Comparison of ENCODE assay signal across 9 mouse cellular contexts in genomic region chr2:116065057-116065456, GRCm38 (mm10). TPM values are rescaled to one million over a fixed set of nuclear protein-coding genes. Genes with fewer than 3 reads are reported as not detected.
DNase-seq lines count a peak whose midpoint lies in the region; ATAC-seq and TF ChIP-seq lines count a peak whose summit lies in the region.
"Had no signal": no experiment of that assay in that cellular context is flagged by ENCODE, and none has a peak within 500 bp of the region (broad histone marks: within the 10 kb centered on the region; RNA-seq: fewer than 3 reads in every experiment).

No protein-coding gene starts in this region.

- no peak for TF ChIP-seq EP300 in lung, postnatal 0 days (IDR thresholded peaks at IDR 0.05)

- H3K4me1 ChIP-seq in hindbrain, embryonic 13.5 days (replicated peaks), result peaks cover 33% of the 10 kb centered on the region
- H3K4me1 ChIP-seq in lung, postnatal 0 days (ENCODE audit: insufficient read depth, low read depth, low read length), result no peaks in the 10 kb centered on the region

- H3K27ac ChIP-seq in hindbrain, embryonic 13.5 days, result peak overlapping the region; percentile 99
- H3K27ac ChIP-seq in lung, postnatal 0 days (ENCODE audit: low read length), result peak overlapping the region; percentile 85

- peak; percentile 41 for DNase-seq in kidney, adult 9 months
- DNase-seq in kidney, adult 8-10 months, result no peak
- peak; percentile 68 for DNase-seq in embryo, embryonic 9.5 days (ENCODE audit: extremely low spot score)
- DNase-seq in lung, postnatal 0 days (ENCODE audit: low spot score), result peak; percentile 32
- DNase-seq in right cerebral cortex, postnatal 4 days, result no peak
- DNase-seq in cerebellum, adult 8-10 months, result no peak
- DNase-seq in frontal cortex, adult 2 months (ENCODE audit: extremely low spot score in 1 of 2, low spot score in 1 of 2), result no peak

- 0 out of 2 replicates have a peak, but pooled peaks cover 2% of the 10 kb centered on the region for H3K27me3 ChIP-seq in hindbrain, embryonic 13.5 days
- peaks cover 9% of the 10 kb centered on the region for H3K27me3 ChIP-seq in lung, postnatal 0 days (replicated peaks; ENCODE audit: insufficient read depth, low read length)
- H3K27me3 ChIP-seq: Patski had no signal

- peaks cover 4% of the 10 kb centered on the region; the same call in 1 of the 2 replicates for H3K36me3 ChIP-seq in hindbrain, embryonic 13.5 days
- no peaks in the 10 kb centered on the region for H3K36me3 ChIP-seq in lung, postnatal 0 days (ENCODE audit: insufficient read depth, low read length)

- peak overlapping the region; percentile 100 for H3K9ac ChIP-seq in hindbrain, embryonic 13.5 days
- no peak overlapping the region for H3K9ac ChIP-seq in lung, postnatal 0 days (replicated peaks; ENCODE audit: low read depth)

- H3K4me3 ChIP-seq in hindbrain, embryonic 13.5 days, result peak overlapping the region; percentile 83
- peak overlapping the region; percentile 62 for H3K4me3 ChIP-seq in lung, postnatal 0 days (ENCODE audit: low read depth, low read length)

- WGBS in hindbrain, embryonic 13.5 days, result 0% methylated on average over 10 of the region's 10 CpGs
- WGBS in lung, postnatal 0 days, result under 1% methylated on average over 10 of the region's 10 CpGs

- no peaks in the 10 kb centered on the region for H3K9me3 ChIP-seq in hindbrain, embryonic 13.5 days
- H3K9me3 ChIP-seq in lung, postnatal 0 days (ENCODE audit: low read length), result no peaks in the 10 kb centered on the region

- ATAC-seq in hindbrain, embryonic 13.5 days (ENCODE audit: low FRiP score), result no peak
- no peak for ATAC-seq in lung, postnatal 0 days

- no peak for TF ChIP-seq CTCF in lung, postnatal 0 days (IDR thresholded peaks at IDR 0.05)

- H3K4me2 ChIP-seq in hindbrain, embryonic 13.5 days, result peak overlapping the region; percentile 87
- peak overlapping the region; percentile 75 for H3K4me2 ChIP-seq in lung, postnatal 0 days (replicated peaks; ENCODE audit: low read depth, low read length)

RNA-seq across cellular contexts. Expression of gene Meis2, which starts 0.6 kb away (rescaled TPM):
- 139 and 175 TPM in 2 replicates for polyA plus RNA-seq in hindbrain, embryonic 13.5 days (2015; fragmentation: Nextera tagmentation; extraction: Ambion mirVana)
- 12.0 and 16.2 TPM in 2 replicates for polyA plus RNA-seq in lung, postnatal 0 days (2015; fragmentation: Nextera tagmentation; extraction: Ambion mirVana)
- 372 and 452 TPM in 2 replicates for polyA plus RNA-seq in frontal cortex, adult 2 months (2012; rRNA removed)

Comparison
In these comparisons a context has a peak if more than half of its experiments do, and no peak if none do; other contexts are left out.
1. DNase-seq: peak in kidney, adult 9 months (single experiment), embryo, embryonic 9.5 days (single experiment) and lung, postnatal 0 days (single experiment); none in kidney, adult 8-10 months (0 of 2), right cerebral cortex, postnatal 4 days (single experiment), cerebellum, adult 8-10 months (single experiment) and frontal cortex, adult 2 months (0 of 2).